Mouse (Mus musculus) embryo, embryonic 10.5 days (tissue): ENCODE measurements around the gene Bbs12.

Source experiments
- DNase-seq: peaks from one replicate; pipeline ENCODE4 v3.0.0-alpha.2; 2015; ENCODE audit warnings: low spot score

Bbs12 gene

GRCm38 (mm10) chr3:37312370-37312941 is at the start of gene Bbs12, which contains the start of gene Cetn4:
Bbs12 (plus strand) TSS chr3:37312554.
Cetn4 (minus strand) TSS chr3:37312708.
- peak; percentile 97 for DNase-seq

GRCm38 (mm10) chr3:37268338-37268737 is 44.0 kb upstream of the Bbs12 start:
- no peak for DNase-seq

GRCm38 (mm10) chr3:37269926-37270325 is 42.4 kb upstream of the Bbs12 start:
- DNase-seq, result no peak

DNA sequence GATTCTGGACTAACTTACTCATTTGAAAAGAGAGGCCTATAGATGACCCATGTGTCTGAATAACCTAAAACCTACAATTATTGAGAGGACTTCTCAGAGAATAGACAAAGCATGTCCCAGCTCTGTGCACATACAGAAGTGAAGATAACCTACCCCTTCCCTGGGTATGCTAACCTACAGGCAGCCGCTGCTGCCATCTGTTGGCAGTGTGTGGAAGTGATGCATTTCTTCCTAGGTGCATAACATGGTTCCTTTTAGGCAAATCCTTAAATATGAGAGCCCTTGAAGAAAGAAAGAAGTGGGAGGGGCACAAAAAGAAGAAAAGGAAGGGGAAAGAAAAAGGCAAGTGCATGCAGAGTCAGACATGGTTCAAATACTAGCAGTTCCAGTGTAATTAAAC is 41.1 kb upstream of the Bbs12 start:
- DNase-seq, result peak; percentile 74

GRCm38 (mm10) chr3:37273092-37273491 is 39.3 kb upstream of the Bbs12 start:
- no peak for DNase-seq

GRCm38 (mm10) chr3:37274661-37275060 is 37.7 kb upstream of the Bbs12 start:
- DNase-seq, result no peak

DNA sequence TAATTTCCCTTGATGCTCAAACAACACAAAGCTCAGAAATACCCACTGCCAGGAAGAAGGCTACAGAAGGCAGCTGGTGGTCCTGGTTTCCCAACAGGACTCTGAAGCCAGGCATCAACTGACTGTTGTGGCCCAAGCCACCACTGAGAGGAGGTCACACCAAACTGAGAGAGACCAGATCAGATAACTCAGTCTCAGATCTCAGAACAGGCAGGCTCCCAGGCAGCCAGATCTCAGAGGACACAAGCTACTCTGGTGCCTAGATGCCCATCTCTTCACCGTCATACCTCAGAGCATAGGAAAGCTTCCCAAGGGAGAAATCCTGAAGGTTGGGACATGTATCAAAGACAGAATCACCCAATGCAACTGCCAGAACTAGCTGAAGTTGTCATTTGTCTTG is 32.1 kb upstream of the Bbs12 start:
- DNase-seq, result no peak

DNA sequence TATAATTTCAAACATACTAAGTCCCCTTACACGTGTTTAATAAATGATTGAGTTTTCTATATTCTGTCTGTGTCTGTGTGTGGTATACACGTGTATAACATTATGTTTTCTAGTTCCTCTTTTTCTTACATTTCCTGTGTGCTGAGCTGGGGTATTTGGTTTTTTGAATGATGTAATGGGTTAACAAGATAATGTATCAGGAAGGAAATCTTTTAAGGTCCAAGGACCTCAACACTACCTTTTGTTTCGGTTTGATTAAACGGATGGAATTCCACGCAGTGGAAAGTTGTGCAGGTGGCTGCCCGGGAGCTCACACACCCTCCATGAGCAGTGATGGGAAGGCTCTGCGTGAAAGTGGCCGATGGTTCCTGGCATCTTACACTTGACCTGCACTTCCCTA is 31.5 kb upstream of the Bbs12 start:
- no peak for DNase-seq

GRCm38 (mm10) chr3:37282299-37282922 is 29.9 kb upstream of the Bbs12 start:
- no peak for DNase-seq

DNA sequence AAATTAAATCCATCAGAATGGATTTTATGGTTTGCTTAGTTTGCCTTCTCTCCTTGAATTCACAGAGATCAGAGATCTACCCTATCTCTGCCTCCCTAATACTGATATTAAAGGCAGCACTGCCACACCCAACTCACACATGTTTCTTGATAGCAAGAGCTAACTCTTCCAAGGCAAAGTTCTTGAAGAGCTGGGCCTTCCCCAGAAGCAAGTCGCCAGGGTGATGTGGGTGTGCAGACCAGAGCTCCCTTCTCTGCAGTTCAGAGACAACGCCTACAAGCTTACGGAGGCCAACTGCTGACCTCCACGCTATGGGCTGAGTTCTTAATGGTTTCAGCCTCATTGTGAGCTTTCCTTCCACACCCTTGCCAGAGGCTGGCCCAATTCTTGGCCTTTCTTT is 29.1 kb upstream of the Bbs12 start:
- no peak for DNase-seq

DNA sequence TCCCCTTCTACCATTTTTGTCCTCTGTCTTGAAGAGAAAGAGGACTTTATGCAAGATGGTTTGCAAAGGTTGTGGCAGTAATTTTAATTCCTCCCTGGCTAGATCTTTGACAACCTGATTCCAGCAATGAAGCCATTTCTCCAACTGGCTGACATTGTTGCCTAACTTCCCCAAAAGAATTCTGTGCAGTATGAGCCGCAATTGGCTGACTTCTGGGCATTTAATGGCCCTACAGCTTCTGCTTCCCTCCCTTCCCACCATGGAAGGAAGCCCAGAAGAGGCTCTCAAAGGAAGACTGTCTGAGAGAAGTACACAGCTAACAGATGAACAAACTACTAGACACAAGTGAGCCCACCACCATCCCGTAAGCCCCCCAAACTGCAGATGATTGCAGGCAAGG is 23.1 kb upstream of the Bbs12 start:
- DNase-seq, result no peak

- no peak for DNase-seq
Observed at GRCm38 (mm10) chr3:37290881-37291541, 21.3 kb upstream of the Bbs12 start.

DNA sequence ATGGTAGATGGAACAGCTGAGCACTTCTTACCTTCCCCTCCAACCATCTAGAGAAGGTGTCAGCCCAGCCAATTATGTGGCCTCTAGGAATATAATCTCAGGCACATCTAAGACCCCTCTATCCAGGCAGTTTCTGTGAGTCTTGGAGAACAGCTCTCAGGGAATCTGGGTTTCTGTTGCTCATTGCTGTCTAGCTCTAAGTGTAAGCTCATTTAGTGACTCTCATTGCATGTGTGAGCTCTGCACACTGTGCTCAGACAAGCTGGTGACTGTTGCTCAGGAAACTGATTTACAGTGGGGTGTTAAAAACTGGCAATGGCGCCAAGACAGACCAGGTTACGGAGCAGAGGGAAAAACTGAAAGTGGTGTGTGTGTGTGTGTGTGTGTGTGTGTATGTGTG is 20.4 kb upstream of the Bbs12 start:
- no peak for DNase-seq

GRCm38 (mm10) chr3:37292654-37293053 is 19.7 kb upstream of the Bbs12 start:
- no peak for DNase-seq

- DNase-seq, result no peak
Observed at GRCm38 (mm10) chr3:37299470-37299869, 12.9 kb upstream of the Bbs12 start.

DNA sequence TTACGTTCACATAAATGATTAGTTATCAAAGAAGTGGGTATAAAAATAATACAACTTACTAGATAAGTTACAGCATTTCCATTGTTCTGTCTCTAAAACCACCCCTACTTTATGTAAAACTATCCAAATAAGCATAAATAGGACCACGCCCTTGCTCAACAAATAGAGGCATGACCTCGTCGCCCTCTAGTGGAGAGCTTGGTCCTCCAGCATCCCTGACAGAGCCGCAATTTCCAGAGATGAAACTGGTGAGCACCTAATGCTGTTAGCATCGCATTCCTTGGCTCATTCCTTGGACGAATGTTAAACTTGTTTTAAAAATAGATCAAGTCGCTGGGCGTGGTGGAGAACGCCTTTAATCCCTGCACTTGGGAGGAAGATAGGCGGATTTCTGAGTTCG is 9.7 kb upstream of the Bbs12 start:
- DNase-seq, result peak; percentile 79

- DNase-seq, result peak; percentile 8
Observed at GRCm38 (mm10) chr3:37303392-37304139, 8.8 kb upstream of the Bbs12 start.

GRCm38 (mm10) chr3:37311897-37312369 is 421 bp upstream of the Bbs12 start:
- DNase-seq, result no peak

- peak; percentile 28 for DNase-seq
Observed at GRCm38 (mm10) chr3:37313371-37313770, 1.0 kb downstream of the Bbs12 start.

DNA sequence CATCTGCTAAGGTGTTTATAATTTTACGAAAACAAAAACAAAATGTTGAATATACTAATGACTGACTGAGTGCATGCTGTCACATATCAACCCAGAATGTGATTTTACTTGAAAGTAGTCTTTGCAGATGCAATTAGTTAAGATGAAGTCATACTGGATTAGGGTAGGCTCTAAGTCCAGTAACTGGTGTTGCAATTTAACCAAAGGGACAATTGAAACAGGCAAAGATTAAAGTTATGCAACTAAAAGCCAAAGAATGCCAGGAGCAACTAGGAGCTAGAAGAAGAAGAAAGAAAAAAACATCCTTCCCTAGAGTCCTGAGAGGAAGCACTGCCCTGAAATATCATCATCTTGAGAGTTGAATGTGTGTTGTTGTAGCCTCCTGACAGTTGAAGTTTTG is 3.9 kb downstream of the Bbs12 start:
- DNase-seq, result no peak

DNA sequence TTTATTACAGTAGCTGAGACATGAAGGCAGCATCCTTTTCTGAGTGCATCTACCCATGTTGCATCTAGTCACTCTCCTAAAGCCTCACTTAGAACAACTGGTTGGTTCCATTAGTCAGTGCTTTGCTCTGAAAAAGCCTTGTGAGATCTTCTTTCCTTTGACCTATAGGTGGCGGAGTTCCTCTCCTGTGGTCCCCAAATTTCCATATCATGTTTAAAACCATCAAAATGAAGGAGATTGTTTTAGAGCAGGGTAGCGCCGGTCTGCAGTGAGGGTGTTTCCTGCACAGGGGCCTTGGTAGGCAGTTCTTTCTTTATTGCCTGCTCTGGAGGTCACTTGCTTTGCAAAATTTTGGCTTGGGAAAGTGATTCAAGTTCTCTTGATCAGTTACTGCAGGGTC is 12.0 kb downstream of the Bbs12 start:
- peak; percentile 66 for DNase-seq

DNA sequence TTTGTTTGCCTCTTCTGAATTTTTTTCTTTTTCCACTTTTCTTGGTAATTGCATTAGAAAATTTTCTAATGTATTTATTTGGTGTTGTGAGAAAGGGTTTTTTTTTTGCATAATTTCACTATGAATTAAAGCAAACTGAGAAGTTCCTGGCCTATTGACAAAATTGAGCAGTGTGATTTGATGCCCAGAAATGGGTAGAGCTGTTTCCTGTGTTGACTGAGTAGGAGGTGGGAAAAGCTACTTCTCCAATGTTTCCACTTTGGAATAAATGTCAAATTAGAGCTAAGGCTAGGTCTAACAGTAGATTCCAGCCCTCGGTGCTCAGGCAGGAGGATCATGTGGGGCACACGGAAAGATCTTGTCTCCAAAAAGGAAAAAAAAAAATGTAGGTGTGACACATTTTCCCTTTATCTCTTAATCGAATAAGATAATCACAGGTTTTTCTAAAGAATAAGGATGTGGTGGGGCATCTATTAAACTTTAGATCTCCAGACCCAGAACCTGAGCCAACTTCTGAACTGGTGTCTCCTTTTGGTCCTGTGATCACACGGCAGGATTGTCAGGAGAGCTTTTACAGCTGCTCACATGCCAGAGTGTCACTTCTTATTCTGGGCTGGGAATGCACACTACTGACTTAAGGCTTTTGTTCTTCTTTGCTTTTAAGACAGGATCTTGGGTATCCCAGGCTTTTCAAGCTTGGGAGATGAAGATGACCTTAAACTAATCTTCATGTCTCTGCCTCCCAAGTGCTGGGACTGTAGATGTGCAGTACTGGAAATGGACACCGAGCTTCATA is 13.2 kb downstream of the Bbs12 start:
- DNase-seq, result no peak
